Mouse (Mus musculus): ENCODE results near the gene Robo2. TPM values are rescaled to one million over a fixed set of nuclear protein-coding genes. Genes with fewer than 3 reads are reported as not detected.

Gene Robo2
- total RNA-seq, 2 experiments from 2014 or later = not detected

GRCm38 (mm10) chr16:73863748-73864147 lies 547.9 kb downstream of the Robo2 start:
- no peak for ATAC-seq (replicated peaks; ENCODE audit: poor library complexity, severe bottlenecking)

- no peak for ATAC-seq (replicated peaks; ENCODE audit: poor library complexity, severe bottlenecking)
These were observed 552.9 kb downstream of the Robo2 start for GRCm38 (mm10) chr16:73858717-73859116.

GRCm38 (mm10) chr16:73855821-73856220 lies 555.8 kb downstream of the Robo2 start:
- ATAC-seq (replicated peaks; ENCODE audit: poor library complexity, severe bottlenecking) = no peak
